Mouse (Mus musculus): Measurements from ENCODE around the gene Tmem210.

DNA sequence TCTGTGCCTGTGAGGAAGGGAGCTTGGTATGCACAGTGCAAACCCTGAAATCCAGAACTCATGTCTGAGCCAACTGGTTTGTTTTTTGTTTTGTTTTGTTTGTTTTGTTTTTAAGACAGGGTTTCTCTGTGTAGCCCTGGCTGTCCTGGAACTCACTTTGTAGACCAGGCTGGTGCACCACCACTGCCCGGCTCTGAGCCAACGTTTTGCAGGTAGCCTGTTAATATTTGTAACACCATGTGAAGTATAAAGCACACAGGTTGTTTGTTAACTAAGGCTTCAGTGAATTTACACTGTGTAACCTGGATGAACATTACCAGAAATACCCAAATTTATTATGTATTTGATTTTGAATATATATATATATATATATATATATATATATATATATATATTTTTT lies 38.1 kb downstream of the Tmem210 start:
- no peak for TF ChIP-seq POLR2A (IDR thresholded peaks at IDR 0.05; ENCODE audit: borderline replicate concordance, insufficient read depth, low read length)
- no peak for TF ChIP-seq CTCF (IDR thresholded peaks at IDR 0.05; ENCODE audit: borderline replicate concordance, insufficient read depth, low read depth, low read length)
